Mouse (Mus musculus): Measurements from ENCODE around the gene Tbrg4. TPM values are rescaled to one million over a fixed set of nuclear protein-coding genes. Genes with fewer than 3 reads are reported as not detected.

Tbrg4 gene
- polyA plus RNA-seq, 1 experiment = 55.6 TPM

DNA sequence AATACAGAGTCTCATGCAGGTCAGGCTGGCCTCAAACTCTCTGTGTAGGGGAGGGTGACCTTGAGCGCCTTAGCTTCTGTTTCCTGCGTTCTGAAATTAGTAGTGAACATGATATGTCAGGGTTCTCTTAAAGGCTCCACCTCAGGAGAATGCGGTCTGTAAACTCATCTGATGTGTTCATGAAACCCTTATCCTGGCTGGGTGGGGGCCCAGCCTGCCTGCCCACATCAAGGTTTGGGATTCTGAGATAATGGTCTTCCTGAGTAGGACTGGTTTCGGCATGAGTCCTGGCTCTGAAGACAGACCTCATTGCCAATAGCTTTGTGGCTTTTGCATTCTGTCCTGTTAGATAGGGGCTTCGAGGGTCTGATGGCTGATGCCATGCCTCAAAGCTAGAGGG lies 30.5 kb downstream of the Tbrg4 start:
- H3K27me3 ChIP-seq (replicated peaks) = no peaks in the 10 kb centered on the region
- no peak overlapping the region for H3K4me3 ChIP-seq (replicated peaks)

DNA sequence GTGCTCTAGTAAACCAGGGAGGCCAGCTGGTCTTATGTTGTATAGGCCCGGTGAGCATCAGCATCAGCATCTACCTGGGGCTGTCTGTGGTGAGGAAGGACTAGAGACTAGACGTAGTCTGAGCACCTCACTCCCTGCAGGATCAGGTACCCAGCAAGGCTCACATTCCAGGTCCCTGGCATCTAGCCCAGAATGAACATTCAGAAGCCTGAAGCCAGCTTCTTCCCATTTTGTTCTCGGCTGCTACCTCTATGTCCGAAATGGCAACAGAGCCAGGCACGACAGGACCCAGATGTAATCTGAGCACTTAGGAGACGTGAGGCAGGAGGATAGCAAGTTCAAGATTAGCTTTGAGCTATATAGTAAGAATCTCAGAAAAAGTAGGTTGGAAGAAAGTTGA lies 31.0 kb downstream of the Tbrg4 start:
- Histone ChIP-seq H3K4me1 (peaks cover 42% of the 10 kb centered on the region), H3K4me3 (replicated peaks) (no peak overlapping the region), H3K9me3 (no peaks in the 10 kb centered on the region), H3K36me3 (replicated peaks; ENCODE audit: low read length) (peaks cover 98% of the 10 kb centered on the region), H3K27me3 (replicated peaks) (no peaks in the 10 kb centered on the region)
- TF ChIP-seq GATA1 (IDR thresholded peaks at IDR 0.05; ENCODE audit: borderline replicate concordance, low read length) = no peak
- TF ChIP-seq FLI1 (IDR thresholded peaks at IDR 0.05; ENCODE audit: low read length) = no peak

More for the DNA sequence above, 30.5 kb downstream of the Tbrg4 start:
- peaks cover 42% of the 10 kb centered on the region for H3K4me1 ChIP-seq
- no peak for TF ChIP-seq FLI1 (IDR thresholded peaks at IDR 0.05; ENCODE audit: low read length)
- TF ChIP-seq GATA1 (IDR thresholded peaks at IDR 0.05; ENCODE audit: borderline replicate concordance, low read length) = no peak
- H3K36me3 ChIP-seq (replicated peaks; ENCODE audit: low read length) = peaks cover 98% of the 10 kb centered on the region
- H3K9me3 ChIP-seq = no peaks in the 10 kb centered on the region

DNA sequence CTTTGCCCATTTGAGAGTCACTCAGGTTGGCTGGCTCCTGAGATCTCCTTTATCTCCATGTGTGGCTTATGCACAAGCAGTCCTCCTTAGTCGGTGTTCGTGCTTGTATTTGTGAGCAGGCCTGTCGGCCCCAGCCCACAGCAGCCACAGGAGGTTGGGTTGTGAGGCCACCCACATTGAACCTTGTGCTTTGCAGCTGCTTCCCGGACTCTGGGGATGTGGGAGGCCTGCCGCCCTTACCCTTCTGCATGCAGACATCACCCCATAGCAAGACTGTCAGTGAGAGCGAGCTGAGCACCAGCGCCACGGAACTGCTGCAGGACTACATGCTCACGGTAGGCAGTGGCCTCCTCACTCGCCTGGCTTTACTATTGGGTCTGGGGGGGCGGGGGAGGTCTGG lies 32.5 kb downstream of the Tbrg4 start:
- H3K4me1 ChIP-seq = peaks cover 52% of the 10 kb centered on the region
- no peak overlapping the region for H3K4me3 ChIP-seq (replicated peaks)
- H3K9me3 ChIP-seq = no peaks in the 10 kb centered on the region
- H3K36me3 ChIP-seq (replicated peaks; ENCODE audit: low read length) = peaks cover 98% of the 10 kb centered on the region
- no peak for TF ChIP-seq GATA1 (IDR thresholded peaks at IDR 0.05; ENCODE audit: borderline replicate concordance, low read length)
- no peak for TF ChIP-seq FLI1 (IDR thresholded peaks at IDR 0.05; ENCODE audit: low read length)
- H3K27me3 ChIP-seq (replicated peaks) = no peaks in the 10 kb centered on the region

DNA sequence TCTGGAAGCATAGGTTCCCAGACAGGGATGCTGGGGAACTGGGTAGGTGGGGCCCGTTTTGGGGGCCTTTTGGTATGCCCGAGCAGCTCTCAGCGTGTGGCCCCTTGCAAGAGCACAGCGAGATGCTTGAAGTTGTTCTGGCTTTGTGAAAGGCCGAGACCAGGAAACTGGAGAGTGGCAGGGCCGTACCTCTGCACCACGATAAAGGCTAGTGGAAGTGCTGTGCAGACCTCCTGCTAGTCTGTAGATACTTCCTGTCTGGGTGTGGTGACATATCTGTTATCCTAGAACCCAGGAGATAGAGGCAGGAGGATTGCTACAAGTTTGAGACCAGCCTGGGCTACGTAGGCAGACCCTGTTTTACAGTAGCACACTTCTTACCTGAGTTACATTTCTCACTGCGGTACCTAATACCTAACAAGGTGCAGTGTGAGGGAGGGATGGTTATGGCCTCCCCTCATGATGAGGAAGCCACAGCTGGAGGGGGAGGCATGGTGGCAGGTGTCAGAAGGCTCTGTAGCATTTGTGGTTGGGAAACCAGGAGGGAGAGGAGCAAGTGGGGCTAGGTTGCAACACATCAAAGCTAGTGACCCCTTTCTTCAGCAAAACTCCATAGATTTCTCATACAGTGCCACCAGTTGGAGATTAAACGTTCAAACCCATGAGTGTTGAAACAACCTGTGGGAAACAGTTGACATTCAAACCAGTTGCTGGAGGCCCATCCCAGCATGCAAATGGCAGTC lies 34.8 kb downstream of the Tbrg4 start:
- TF ChIP-seq GATA1 (IDR thresholded peaks at IDR 0.05; ENCODE audit: borderline replicate concordance, low read length) (no peak), FLI1 (IDR thresholded peaks at IDR 0.05; ENCODE audit: low read length) (no peak)
- no peak overlapping the region for H3K4me3 ChIP-seq (replicated peaks)
- H3K9me3 ChIP-seq = no peaks in the 10 kb centered on the region
- H3K36me3 ChIP-seq (replicated peaks; ENCODE audit: low read length) = peaks cover 96% of the 10 kb centered on the region
- no peaks in the 10 kb centered on the region for H3K27me3 ChIP-seq (replicated peaks)
- H3K4me1 ChIP-seq = peaks cover 65% of the 10 kb centered on the region

DNA sequence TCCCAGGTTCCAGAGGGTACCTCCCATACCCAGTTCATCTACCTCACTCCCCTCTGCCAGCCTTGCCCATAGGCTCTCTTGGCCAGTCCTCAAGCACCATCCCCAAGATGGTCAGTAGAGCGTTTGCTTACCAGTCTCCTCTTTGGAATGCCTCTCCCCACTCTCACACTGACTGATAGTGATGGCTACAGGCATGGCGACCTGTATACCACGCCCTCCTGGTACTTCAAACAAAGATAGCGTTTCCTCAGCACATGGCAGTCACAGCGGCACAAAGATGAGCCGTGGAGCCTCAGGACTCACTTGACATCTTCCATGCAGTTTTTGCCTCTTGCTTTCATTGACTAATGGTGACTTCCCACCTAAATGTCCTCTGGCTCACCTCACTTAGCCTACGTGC lies 36.0 kb downstream of the Tbrg4 start:
- Histone ChIP-seq H3K36me3 (replicated peaks; ENCODE audit: low read length) (peaks cover 96% of the 10 kb centered on the region), H3K27me3 (replicated peaks) (no peaks in the 10 kb centered on the region), H3K9me3 (no peaks in the 10 kb centered on the region), H3K4me3 (replicated peaks) (no peak overlapping the region), H3K4me1 (peaks cover 70% of the 10 kb centered on the region)
- TF ChIP-seq FLI1 (IDR thresholded peaks at IDR 0.05; ENCODE audit: low read length) = no peak
- TF ChIP-seq GATA1 (IDR thresholded peaks at IDR 0.05; ENCODE audit: borderline replicate concordance, low read length) = no peak

GRCm38 (mm10) chr11:6588295-6588694 lies 37.6 kb downstream of the Tbrg4 start:
- H3K27me3 ChIP-seq (replicated peaks) = no peaks in the 10 kb centered on the region
- TF ChIP-seq FLI1 (IDR thresholded peaks at IDR 0.05; ENCODE audit: low read length) (no peak), GATA1 (IDR thresholded peaks at IDR 0.05; ENCODE audit: borderline replicate concordance, low read length) (no peak)
- no peak overlapping the region for H3K4me3 ChIP-seq (replicated peaks)
- no peaks in the 10 kb centered on the region for H3K9me3 ChIP-seq
- peaks cover 96% of the 10 kb centered on the region for H3K36me3 ChIP-seq (replicated peaks; ENCODE audit: low read length)
- H3K4me1 ChIP-seq = peaks cover 74% of the 10 kb centered on the region

- Histone ChIP-seq H3K9me3 (no peaks in the 10 kb centered on the region), H3K36me3 (replicated peaks; ENCODE audit: low read length) (peaks cover 96% of the 10 kb centered on the region), H3K27me3 (replicated peaks) (no peaks in the 10 kb centered on the region), H3K4me3 (replicated peaks) (no peak overlapping the region), H3K4me1 (peaks cover 71% of the 10 kb centered on the region)
- TF ChIP-seq GATA1 (IDR thresholded peaks at IDR 0.05; ENCODE audit: borderline replicate concordance, low read length) (no peak), FLI1 (IDR thresholded peaks at IDR 0.05; ENCODE audit: low read length) (no peak)
These were observed 38.5 kb downstream of the Tbrg4 start for GRCm38 (mm10) chr11:6587249-6587940.

DNA sequence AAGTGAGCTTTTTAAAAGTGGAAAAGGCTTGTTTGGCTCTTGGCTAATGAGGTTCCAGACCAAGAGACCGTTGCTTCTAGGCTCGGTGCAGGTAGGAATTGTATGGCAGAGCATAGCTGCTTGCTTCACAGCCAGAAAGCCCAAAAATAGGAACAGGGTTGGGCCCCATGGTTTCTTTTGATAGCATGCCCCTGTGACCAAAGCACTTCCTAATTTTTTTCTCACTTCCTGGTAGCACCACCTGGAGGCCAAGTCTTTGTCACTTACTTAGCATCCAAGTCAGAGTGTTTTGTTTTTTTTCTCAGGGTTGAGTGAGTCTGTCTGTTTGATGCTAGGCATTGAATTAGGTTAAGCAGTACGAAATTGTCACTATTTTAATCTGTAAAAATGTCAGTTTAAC lies 39.2 kb downstream of the Tbrg4 start:
- H3K27me3 ChIP-seq (replicated peaks) = no peaks in the 10 kb centered on the region
- TF ChIP-seq GATA1 (IDR thresholded peaks at IDR 0.05; ENCODE audit: borderline replicate concordance, low read length) (no peak), FLI1 (IDR thresholded peaks at IDR 0.05; ENCODE audit: low read length) (no peak)
- peaks cover 94% of the 10 kb centered on the region for H3K36me3 ChIP-seq (replicated peaks; ENCODE audit: low read length)
- H3K4me3 ChIP-seq (replicated peaks) = no peak overlapping the region
- H3K4me1 ChIP-seq = peaks cover 71% of the 10 kb centered on the region
- H3K9me3 ChIP-seq = no peaks in the 10 kb centered on the region

GRCm38 (mm10) chr11:6585748-6586147 lies 40.1 kb downstream of the Tbrg4 start:
- Histone ChIP-seq H3K4me1 (peaks cover 64% of the 10 kb centered on the region), H3K36me3 (replicated peaks; ENCODE audit: low read length) (peaks cover 92% of the 10 kb centered on the region), H3K27me3 (replicated peaks) (no peaks in the 10 kb centered on the region), H3K4me3 (replicated peaks) (peak overlapping the region; percentile 29), H3K9me3 (no peaks in the 10 kb centered on the region)
- no peak for TF ChIP-seq GATA1 (IDR thresholded peaks at IDR 0.05; ENCODE audit: borderline replicate concordance, low read length)
- no peak for TF ChIP-seq FLI1 (IDR thresholded peaks at IDR 0.05; ENCODE audit: low read length)

- Histone ChIP-seq H3K9me3 (no peaks in the 10 kb centered on the region), H3K36me3 (replicated peaks; ENCODE audit: low read length) (peaks cover 83% of the 10 kb centered on the region), H3K4me3 (replicated peaks) (no peak overlapping the region), H3K27me3 (replicated peaks) (no peaks in the 10 kb centered on the region), H3K4me1 (peaks cover 45% of the 10 kb centered on the region)
- no peak for TF ChIP-seq GATA1 (IDR thresholded peaks at IDR 0.05; ENCODE audit: borderline replicate concordance, low read length)
- TF ChIP-seq FLI1 (IDR thresholded peaks at IDR 0.05; ENCODE audit: low read length) = no peak
These were observed 44.3 kb downstream of the Tbrg4 start for GRCm38 (mm10) chr11:6581560-6581959.
